Mouse (Mus musculus): Measurements from ENCODE around the gene Sorbs2.
A peak's percentile ranks its signal among the peaks of the same experiment; 100 is the strongest.

Sorbs2 gene

DNA sequence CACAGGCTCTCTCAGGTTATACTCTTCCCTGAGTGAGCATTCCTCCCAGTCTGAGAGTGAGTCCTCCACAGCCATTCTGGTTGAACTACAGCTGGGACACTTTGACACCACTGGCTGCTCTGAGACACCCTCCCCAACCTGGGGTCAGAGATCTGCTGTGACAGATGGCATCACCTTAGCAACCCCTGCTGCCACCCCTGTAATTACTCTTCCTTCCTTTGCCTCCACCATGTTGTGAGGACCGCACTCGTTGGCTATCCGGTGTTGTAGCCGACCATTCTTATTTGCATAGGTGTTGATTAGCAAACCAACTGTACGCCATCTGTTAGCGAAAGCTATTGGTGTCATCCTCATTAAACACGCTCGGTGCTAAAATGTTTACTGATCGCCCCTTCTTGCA lies 247.9 kb downstream of the Sorbs2 start:
- no peak for DNase-seq (ENCODE audit: low read depth, low spot score)

- no peak for DNase-seq (ENCODE audit: low read depth, low spot score)
Observed at GRCm38 (mm10) chr8:45755972-45756371, 248.4 kb downstream of the Sorbs2 start.

- no peak for DNase-seq (ENCODE audit: low read depth, low spot score)
Observed at GRCm38 (mm10) chr8:45760622-45761021, 253.0 kb downstream of the Sorbs2 start.

DNA sequence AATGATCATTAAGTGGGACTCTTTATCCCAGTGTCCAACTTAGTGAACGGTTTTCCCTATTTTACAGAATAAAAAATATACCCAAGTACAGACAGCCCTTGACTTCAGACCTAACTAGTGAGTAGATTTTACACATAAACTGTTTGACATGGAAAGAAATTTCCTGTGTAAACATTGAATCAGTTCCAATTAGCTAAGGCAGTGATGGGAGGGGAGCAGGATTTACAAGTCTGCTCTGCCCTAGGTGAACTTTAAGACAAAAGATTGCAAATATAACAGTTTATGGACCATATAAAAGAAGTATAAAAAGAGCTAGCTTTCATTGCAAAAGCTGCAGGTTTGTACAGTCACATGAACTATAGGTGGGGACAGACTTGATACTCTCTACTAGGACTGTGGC lies 253.5 kb downstream of the Sorbs2 start:
- DNase-seq (ENCODE audit: low read depth, low spot score) = no peak

DNA sequence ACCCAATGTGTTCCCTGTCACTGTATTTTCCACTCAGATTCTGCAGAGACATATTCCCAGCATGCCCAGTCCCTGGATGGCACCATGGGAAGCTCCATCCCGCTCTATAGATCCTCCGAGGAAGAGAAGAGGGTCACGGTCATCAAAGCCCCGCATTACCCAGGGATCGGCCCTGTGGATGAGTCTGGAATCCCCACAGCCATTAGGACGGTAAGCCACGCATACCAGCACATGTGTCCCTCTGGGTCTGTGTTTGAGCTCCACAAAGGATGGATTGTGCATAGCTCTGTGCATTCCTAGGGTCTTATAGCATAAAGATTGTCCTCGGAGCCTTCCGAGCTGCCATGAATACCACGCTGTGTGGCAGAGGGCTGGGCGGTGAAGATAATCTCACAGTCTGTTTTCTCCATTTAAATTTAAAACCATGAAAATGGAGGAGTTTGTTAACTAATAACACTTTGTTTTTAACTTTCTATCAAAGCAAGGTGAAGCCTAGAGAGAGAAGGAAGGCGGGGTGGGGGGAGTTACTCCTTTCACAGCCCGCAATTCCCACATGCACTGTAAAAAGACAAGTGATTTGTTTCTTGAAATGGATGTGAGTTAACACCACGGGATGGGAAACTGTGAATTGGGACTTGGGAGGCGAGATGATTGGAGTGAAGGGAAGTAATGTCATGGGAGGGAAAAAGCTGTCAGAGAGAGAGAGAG lies 255.5 kb downstream of the Sorbs2 start:
- no peak for DNase-seq (ENCODE audit: low read depth, low spot score)

GRCm38 (mm10) chr8:45763690-45764342 lies 256.2 kb downstream of the Sorbs2 start:
- DNase-seq (ENCODE audit: low read depth, low spot score) = no peak

- DNase-seq (ENCODE audit: low read depth, low spot score) = no peak
Observed at GRCm38 (mm10) chr8:45766138-45766537, 258.6 kb downstream of the Sorbs2 start.

DNA sequence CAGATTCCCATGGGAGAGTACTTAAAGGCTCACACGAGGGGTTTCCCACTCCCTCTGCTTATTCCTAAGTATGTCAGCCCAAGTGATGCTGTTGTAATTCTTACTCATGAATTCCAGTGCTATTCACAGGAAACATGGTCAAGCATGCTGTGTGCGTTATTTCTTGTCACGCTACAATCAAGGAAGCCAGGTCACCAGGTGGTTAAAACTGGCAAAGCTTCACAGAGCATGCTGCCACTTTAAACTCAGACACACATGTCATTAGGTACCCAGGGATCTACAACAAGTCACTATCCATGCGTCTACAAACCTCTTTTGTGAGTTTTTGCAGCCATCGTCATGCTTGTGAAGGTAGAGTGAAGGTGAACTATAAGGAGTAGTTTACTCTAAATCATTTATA lies 267.3 kb downstream of the Sorbs2 start:
- no peak for DNase-seq (ENCODE audit: low read depth, low spot score)

GRCm38 (mm10) chr8:45775481-45775880 lies 267.9 kb downstream of the Sorbs2 start:
- DNase-seq (ENCODE audit: low read depth, low spot score) = no peak

DNA sequence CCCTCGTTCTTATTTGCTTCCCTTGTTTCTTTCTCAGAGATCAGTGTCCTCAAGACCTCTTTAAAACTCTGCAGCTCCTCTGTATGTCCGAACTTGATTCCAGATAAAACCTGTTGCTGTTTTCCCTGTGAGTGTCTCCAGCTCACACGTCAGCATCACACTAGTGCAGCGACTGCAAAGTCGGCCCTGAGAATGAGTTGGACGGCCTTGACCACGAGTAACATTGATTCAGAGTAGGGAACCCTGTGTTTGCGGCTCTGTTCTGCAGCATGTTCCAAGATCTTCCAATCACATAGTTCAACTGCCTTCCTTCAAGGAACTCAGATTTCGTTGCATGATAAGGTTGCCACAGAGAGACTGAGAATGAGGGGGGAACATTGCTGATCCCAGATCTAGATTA lies 268.8 kb downstream of the Sorbs2 start:
- no peak for DNase-seq (ENCODE audit: low read depth, low spot score)

DNA sequence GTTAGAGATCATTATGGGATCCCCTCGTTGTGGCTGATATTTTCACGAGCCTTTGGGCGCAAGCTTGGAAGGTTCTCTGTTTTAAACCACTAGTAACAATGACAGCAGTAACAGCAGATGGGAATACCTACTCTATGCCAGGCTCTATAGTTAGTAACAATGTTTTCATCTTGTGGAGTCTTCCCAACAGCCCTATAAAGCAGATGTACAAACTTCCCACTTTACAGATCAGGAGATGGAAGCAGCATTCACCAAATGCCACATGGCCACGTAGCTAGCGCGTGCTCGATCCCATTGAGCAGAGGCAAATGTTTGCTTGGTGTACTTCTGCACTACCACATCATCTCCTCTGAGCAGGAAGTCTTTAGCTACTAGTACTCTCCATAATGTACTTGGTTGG lies 269.4 kb downstream of the Sorbs2 start:
- DNase-seq (ENCODE audit: low read depth, low spot score) = no peak

GRCm38 (mm10) chr8:45780585-45780984 lies 273.0 kb downstream of the Sorbs2 start:
- DNase-seq (ENCODE audit: low read depth, low spot score) = peak; percentile 36

- no peak for DNase-seq (ENCODE audit: low read depth, low spot score)
Observed at GRCm38 (mm10) chr8:45788610-45789009, 281.0 kb downstream of the Sorbs2 start.

- no peak for DNase-seq (ENCODE audit: low read depth, low spot score)
Observed at GRCm38 (mm10) chr8:45794847-45795246, 287.3 kb downstream of the Sorbs2 start.

DNA sequence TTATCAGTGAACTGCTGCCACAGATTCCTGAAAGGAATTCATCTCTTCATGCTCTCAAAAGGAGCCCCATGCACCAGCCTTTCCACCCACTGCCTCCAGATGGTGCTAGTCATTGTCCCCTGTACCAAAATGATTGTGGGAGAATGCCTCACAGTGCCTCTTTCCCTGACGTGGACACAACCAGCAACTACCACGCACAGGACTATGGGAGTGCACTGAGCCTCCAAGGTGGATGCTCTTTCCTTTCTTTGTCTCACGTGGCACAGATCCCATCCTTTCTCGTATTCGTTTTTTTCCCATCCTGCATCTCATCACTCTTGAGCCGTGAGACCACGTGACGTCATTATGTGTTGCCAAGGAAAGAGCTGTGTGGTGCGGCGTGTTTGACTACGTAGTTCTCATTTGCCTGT lies 288.7 kb downstream of the Sorbs2 start:
- peak; percentile 48 for DNase-seq (ENCODE audit: low read depth, low spot score)

DNA sequence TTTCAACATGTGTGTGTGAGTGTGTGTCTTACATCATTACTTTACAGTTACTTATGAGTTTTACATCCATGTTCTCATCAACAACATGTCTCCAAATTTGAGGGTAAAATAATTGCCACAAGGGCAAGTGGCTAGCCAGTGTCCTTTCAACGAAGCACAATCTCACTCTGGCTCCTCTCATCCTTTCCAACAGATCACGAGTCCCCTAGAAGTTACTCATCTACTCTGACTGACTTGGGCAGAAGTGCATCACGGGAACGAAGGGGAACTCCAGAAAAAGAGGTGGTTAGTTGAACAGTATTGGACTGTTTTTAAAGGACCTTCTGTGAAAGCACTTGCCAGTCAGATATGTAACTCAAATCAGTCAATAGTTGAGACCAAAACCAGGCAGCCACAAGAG lies 291.9 kb downstream of the Sorbs2 start:
- DNase-seq (ENCODE audit: low read depth, low spot score) = no peak

DNA sequence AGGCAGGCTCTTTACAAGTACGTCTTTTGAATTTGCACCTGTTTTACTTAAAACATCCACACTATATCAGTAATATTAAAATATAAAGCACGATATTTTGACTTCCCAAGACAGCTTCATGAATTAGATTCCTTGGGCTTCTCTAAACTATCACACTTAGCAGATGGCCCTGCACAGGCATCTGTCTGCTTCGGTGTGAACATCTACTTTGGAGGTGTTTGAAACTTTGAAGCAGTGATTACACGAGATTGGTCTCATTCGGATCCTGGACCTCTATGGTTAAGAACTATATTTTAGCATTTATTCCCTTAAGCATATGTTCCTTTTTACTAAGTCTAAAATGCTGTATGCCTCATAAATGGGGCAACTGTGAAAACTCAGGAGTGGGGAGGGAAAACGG lies 301.0 kb downstream of the Sorbs2 start:
- DNase-seq (ENCODE audit: low read depth, low spot score) = no peak

GRCm38 (mm10) chr8:45816765-45817426 lies 309.3 kb downstream of the Sorbs2 start:
- DNase-seq (ENCODE audit: low read depth, low spot score) = peak; percentile 65

- DNase-seq (ENCODE audit: low read depth, low spot score) = no peak
Observed at GRCm38 (mm10) chr8:45821650-45822049, 314.1 kb downstream of the Sorbs2 start.

GRCm38 (mm10) chr8:45829985-45830548 lies 322.5 kb downstream of the Sorbs2 start:
- DNase-seq (ENCODE audit: low read depth, low spot score) = no peak

DNA sequence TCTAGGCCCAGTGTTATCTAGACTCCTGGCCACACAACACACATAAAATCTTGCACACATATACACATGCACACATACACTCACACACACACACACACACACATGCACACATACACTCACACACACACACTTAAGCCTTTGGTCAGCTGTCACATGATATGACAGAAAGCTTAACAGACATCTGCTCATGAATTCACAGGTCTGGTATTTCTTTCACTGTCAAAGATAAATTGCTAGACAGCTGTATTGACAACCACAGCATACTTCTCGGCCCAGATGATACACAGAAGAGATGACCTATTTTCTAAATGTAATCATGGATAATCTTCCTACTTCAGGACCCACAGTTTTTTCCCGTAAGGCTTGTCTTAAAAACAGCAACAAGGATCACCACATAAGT lies 326.3 kb downstream of the Sorbs2 start:
- DNase-seq (ENCODE audit: low read depth, low spot score) = no peak

DNA sequence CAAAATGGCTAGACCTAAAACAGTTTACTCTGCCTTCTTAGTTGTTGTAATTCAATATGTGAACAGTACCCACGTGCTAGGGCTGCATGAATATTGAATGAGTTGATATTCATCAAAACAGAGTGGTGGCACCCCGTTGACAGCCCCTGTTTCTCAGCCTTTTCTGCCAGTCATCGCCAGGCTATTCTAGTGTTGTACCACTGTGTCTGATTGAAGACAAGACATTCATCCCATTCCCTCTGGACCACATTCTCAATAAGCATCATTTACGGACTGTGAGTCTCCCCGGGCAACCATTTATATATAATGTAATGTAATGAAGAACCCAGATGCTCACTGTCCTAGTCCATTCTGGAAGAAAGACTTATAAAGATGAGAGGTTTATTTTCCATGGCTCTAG lies 335.7 kb downstream of the Sorbs2 start:
- DNase-seq (ENCODE audit: low read depth, low spot score) = no peak
